Mouse (Mus musculus): ENCODE measurements around the gene P2ry6. TPM values are rescaled to one million over a fixed set of nuclear protein-coding genes. Genes with fewer than 3 reads are reported as not detected.

The P2ry6 gene
- polyA plus RNA-seq, 1 experiment, result 27.8 TPM

DNA sequence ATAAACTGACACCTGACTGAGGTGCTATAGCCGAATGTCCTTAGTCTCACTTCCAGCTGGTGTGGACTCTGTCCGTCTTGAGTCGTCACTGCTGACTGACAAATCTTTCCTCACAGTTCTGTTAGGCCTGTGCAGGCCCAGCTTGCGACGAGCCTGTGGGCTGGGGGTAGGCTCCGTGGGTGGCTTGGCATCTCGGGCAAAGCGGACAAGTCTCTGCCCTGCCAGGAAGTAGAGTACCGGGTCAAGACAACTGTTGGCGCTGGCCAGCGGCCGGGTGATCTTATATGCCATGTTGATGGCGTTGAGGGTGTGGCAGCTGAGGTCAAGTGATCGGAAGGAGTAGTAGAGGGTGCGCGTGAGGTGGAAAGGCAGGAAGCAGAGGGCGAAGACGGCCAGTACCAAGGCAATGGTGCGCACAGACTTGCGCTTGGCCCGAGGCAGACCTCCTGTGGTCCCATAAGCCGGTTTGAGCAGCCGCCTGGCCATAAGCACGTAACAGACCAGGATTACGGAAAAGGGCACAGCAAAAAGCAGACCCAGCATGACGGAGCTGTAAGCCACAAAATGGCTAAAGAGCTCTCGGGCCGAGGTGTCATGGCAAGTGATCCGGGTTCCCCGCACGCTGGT, 23.6 kb upstream of the P2ry6 start:
- Histone ChIP-seq H3K36me3 (ENCODE audit: control insufficient read depth, insufficient read depth, low read length) (peaks cover 8% of the 10 kb centered on the region), H3K4me1 (ENCODE audit: control insufficient read depth, insufficient read depth, insufficient read length, low read length) (peaks cover 8% of the 10 kb centered on the region), H3K4me3 (ENCODE audit: low read depth, low read length) (no peak overlapping the region), H3K27ac (ENCODE audit: insufficient read depth, low read depth, low read length) (no peak overlapping the region), H3K27me3 (ENCODE audit: control insufficient read depth, insufficient read depth, low read length) (no peaks in the 10 kb centered on the region)
- TF ChIP-seq CTCF (IDR thresholded peaks at IDR 0.05; ENCODE audit: extremely low read depth, insufficient read length, insufficient replicate concordance, low read depth, low read length), result no peak
- 92% methylated on average over 31 of the region's 31 CpGs for WGBS

GRCm38 (mm10) chr7:100997215-100997614, 22.8 kb upstream of the P2ry6 start:
- no peak overlapping the region for H3K27ac ChIP-seq (ENCODE audit: insufficient read depth, low read depth, low read length)
- peaks cover 5% of the 10 kb centered on the region for H3K4me1 ChIP-seq (ENCODE audit: control insufficient read depth, insufficient read depth, insufficient read length, low read length)
- no peak overlapping the region for H3K4me3 ChIP-seq (ENCODE audit: low read depth, low read length)
- WGBS, result 76% methylated on average over 1 of the region's 1 CpGs
- no peak for TF ChIP-seq POLR2A (IDR thresholded peaks at IDR 0.05; ENCODE audit: low read depth, low read length)
- no peak for TF ChIP-seq CTCF (IDR thresholded peaks at IDR 0.05; ENCODE audit: extremely low read depth, insufficient read length, insufficient replicate concordance, low read depth, low read length)
- H3K36me3 ChIP-seq (ENCODE audit: control insufficient read depth, insufficient read depth, low read length), result peaks cover 8% of the 10 kb centered on the region
- H3K27me3 ChIP-seq (ENCODE audit: control insufficient read depth, insufficient read depth, low read length), result no peaks in the 10 kb centered on the region

DNA sequence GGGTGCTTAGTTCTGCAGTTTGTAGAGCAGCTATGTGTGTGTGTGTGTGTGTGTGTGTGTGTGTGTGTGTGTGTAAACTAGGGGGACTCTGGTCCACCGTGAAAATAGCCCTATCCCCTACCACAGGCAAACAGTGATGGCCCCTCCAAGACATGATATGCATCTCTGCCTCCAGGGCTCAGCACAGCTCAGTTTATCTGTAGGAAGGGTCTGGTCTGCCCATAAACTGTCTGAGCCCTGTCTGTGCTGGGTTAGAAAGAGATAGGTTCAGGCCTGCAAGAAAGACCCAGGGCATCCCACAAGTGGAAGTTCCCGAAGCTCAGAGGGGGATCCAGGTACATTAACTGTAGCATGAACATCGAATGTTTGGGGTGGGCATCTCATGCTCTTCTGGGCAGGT, 21.5 kb upstream of the P2ry6 start:
- H3K27ac ChIP-seq (ENCODE audit: insufficient read depth, low read depth, low read length), result no peak overlapping the region
- 89% methylated on average over 3 of the region's 3 CpGs for WGBS

GRCm38 (mm10) chr7:100995260-100995864, 20.9 kb upstream of the P2ry6 start:
- Histone ChIP-seq H3K36me3 (ENCODE audit: control insufficient read depth, insufficient read depth, low read length) (peaks cover 8% of the 10 kb centered on the region), H3K27me3 (ENCODE audit: control insufficient read depth, insufficient read depth, low read length) (no peaks in the 10 kb centered on the region), H3K27ac (ENCODE audit: insufficient read depth, low read depth, low read length) (no peak overlapping the region), H3K4me3 (ENCODE audit: low read depth, low read length) (no peak overlapping the region), H3K4me1 (ENCODE audit: control insufficient read depth, insufficient read depth, insufficient read length, low read length) (peaks cover 2% of the 10 kb centered on the region; the same call in 1 of the 2 replicates)
- TF ChIP-seq CTCF (IDR thresholded peaks at IDR 0.05; ENCODE audit: extremely low read depth, insufficient read length, insufficient replicate concordance, low read depth, low read length) (no peak), POLR2A (IDR thresholded peaks at IDR 0.05; ENCODE audit: low read depth, low read length) (no peak)
- 88% methylated on average over 7 of the region's 7 CpGs for WGBS

More for the DNA sequence above, 21.5 kb upstream of the P2ry6 start:
- Histone ChIP-seq H3K36me3 (ENCODE audit: control insufficient read depth, insufficient read depth, low read length) (peaks cover 8% of the 10 kb centered on the region), H3K4me3 (ENCODE audit: low read depth, low read length) (no peak overlapping the region), H3K27me3 (ENCODE audit: control insufficient read depth, insufficient read depth, low read length) (no peaks in the 10 kb centered on the region), H3K4me1 (ENCODE audit: control insufficient read depth, insufficient read depth, insufficient read length, low read length) (peaks cover 2% of the 10 kb centered on the region; the same call in 1 of the 2 replicates)
- TF ChIP-seq CTCF (IDR thresholded peaks at IDR 0.05; ENCODE audit: extremely low read depth, insufficient read length, insufficient replicate concordance, low read depth, low read length), result no peak
- TF ChIP-seq POLR2A (IDR thresholded peaks at IDR 0.05; ENCODE audit: low read depth, low read length), result no peak

GRCm38 (mm10) chr7:100993166-100993565, 18.7 kb upstream of the P2ry6 start:
- WGBS, result 82% methylated on average over 4 of the region's 4 CpGs
- Histone ChIP-seq H3K27ac (ENCODE audit: insufficient read depth, low read depth, low read length) (no peak overlapping the region), H3K4me1 (ENCODE audit: control insufficient read depth, insufficient read depth, insufficient read length, low read length) (peaks cover 2% of the 10 kb centered on the region; the same call in 1 of the 2 replicates)

GRCm38 (mm10) chr7:100991972-100992371, 17.5 kb upstream of the P2ry6 start:
- Histone ChIP-seq H3K27ac (ENCODE audit: insufficient read depth, low read depth, low read length) (no peak overlapping the region), H3K4me1 (ENCODE audit: control insufficient read depth, insufficient read depth, insufficient read length, low read length) (0 out of 2 replicates have a peak, but pooled peaks cover 2% of the 10 kb centered on the region), H3K36me3 (ENCODE audit: control insufficient read depth, insufficient read depth, low read length) (peaks cover 2% of the 10 kb centered on the region; the same call in 1 of the 2 replicates), H3K27me3 (ENCODE audit: control insufficient read depth, insufficient read depth, low read length) (no peaks in the 10 kb centered on the region), H3K4me3 (ENCODE audit: low read depth, low read length) (no peak overlapping the region)
- no peak for TF ChIP-seq POLR2A (IDR thresholded peaks at IDR 0.05; ENCODE audit: low read depth, low read length)
- no peak for TF ChIP-seq CTCF (IDR thresholded peaks at IDR 0.05; ENCODE audit: extremely low read depth, insufficient read length, insufficient replicate concordance, low read depth, low read length)
- 90% methylated on average over 3 of the region's 3 CpGs for WGBS

More at GRCm38 (mm10) chr7:100993166-100993565, 18.7 kb upstream of the P2ry6 start:
- H3K36me3 ChIP-seq (ENCODE audit: control insufficient read depth, insufficient read depth, low read length), result peaks cover 7% of the 10 kb centered on the region
- TF ChIP-seq POLR2A (IDR thresholded peaks at IDR 0.05; ENCODE audit: low read depth, low read length), result no peak
- TF ChIP-seq CTCF (IDR thresholded peaks at IDR 0.05; ENCODE audit: extremely low read depth, insufficient read length, insufficient replicate concordance, low read depth, low read length), result no peak
- H3K27me3 ChIP-seq (ENCODE audit: control insufficient read depth, insufficient read depth, low read length), result no peaks in the 10 kb centered on the region
- no peak overlapping the region for H3K4me3 ChIP-seq (ENCODE audit: low read depth, low read length)

DNA sequence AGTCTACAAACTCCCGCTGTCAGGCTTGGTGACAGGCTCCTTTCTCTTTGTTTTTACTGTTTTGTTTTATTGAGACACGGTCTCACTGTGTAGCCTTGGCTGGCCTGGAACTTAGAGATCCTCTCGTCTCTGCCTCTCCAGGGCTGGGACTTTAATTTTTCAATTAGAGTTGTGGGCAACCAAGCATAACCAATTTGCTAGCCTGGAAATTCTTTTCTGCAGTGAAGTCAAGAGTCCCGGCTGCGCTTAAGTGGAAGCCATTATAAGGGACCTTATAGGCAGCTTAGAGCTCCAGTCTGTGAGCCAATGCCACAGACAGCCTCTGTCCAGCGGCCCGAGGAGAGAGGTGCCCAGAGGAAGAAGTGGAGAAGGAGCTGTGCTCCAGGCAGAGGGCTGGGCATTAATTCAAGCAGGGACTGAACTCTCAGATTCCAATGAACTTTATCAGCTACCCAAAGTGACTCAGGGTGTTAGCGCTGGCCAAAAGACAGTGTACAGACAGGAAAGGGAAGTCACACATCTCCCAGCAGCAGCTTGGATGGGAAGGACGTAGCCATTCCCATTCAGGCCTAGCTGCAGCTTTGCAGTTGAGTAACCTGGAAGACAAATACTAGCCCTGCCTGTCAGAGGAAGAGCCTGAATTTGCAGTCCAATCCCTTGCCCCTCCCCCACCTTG, 16.3 kb upstream of the P2ry6 start:
- H3K27me3 ChIP-seq (ENCODE audit: control insufficient read depth, insufficient read depth, low read length), result no peaks in the 10 kb centered on the region
- 0 out of 2 replicates have a peak, but pooled peaks cover 2% of the 10 kb centered on the region for H3K4me1 ChIP-seq (ENCODE audit: control insufficient read depth, insufficient read depth, insufficient read length, low read length)
- no peak overlapping the region for H3K27ac ChIP-seq (ENCODE audit: insufficient read depth, low read depth, low read length)
- WGBS, result 78% methylated on average over 9 of the region's 9 CpGs
- TF ChIP-seq POLR2A (IDR thresholded peaks at IDR 0.05; ENCODE audit: low read depth, low read length) (no peak), CTCF (IDR thresholded peaks at IDR 0.05; ENCODE audit: extremely low read depth, insufficient read length, insufficient replicate concordance, low read depth, low read length) (no peak)
- H3K36me3 ChIP-seq (ENCODE audit: control insufficient read depth, insufficient read depth, low read length), result no peaks in the 10 kb centered on the region
- H3K4me3 ChIP-seq (ENCODE audit: low read depth, low read length), result no peak overlapping the region

All from small intestine, adult 2 months (tissue).